ENCODE assay signal across 8 mouse cellular contexts in the genomic region with DNA sequence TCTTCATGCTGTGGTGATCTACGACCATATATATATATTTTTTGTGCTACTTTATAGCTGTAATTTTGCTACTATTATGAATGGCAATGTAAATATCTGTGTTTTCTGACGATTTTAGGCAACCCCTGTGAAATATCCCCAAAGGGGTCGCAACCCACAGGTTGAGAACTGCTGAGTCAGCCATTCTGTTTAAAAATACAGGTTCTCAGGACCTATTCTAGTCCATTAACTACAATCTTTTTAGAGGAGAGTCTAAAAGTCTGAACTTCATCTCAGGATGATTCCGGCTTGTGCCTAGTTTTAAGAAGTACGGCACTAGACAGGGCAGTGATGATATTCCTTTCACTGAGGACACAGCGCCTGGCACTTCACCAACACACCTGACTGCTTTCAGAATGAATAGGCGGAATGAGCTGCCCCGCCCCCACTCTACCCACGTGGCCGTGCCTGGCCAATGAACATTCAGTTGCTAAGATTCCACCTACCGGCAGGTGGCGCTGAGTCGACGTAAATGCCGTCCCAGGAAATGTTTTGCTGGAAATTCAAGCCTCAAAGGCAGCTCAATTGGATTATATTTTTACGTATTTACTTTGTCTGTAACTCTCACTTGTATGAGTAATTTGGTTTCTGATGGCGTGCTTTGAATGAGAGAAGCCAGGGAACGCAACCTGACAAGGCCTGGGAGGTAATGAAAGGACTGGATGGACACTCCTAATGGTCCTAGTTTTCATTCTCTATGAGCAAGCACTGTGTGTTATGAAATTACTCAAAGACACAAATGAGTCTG. TPM values are rescaled to one million over a fixed set of nuclear protein-coding genes. Genes with fewer than 3 reads are reported as not detected.
DNase-seq lines count a peak whose midpoint lies in the region; ATAC-seq and TF ChIP-seq lines count a peak whose summit lies in the region.

No protein-coding gene starts in this region.

- DNase-seq in Patski (ENCODE audit: low read depth, low spot score) = peak; percentile 58
- DNase-seq in cerebellum, postnatal 10 days = peak; percentile 97 to 99
- peak; percentile 78 to 87 for DNase-seq in frontal cortex, postnatal 10 days (ENCODE audit: low spot score in 2 of 2)
- peak; percentile 92 for DNase-seq in layer of hippocampus, postnatal 14 days (ENCODE audit: low spot score in 2 of 2)
- peak; percentile 94 for DNase-seq in lung, postnatal 10 days
- DNase-seq in ovary, postnatal 14 days (ENCODE audit: low spot score) = peak; percentile 94
- peak; percentile 84 to 96 for DNase-seq in thymus, postnatal 10 days (ENCODE audit: low spot score in 2 of 2)

- no peak overlapping the region for H3K4me3 ChIP-seq in hindbrain, embryonic 12.5 days

- H3K9me3 ChIP-seq in hindbrain, embryonic 12.5 days (replicated peaks) = no peaks in the 10 kb centered on the region

- CTCF ChIA-PET in Patski (lab: Charles Lee) = interaction anchor here (0.7 to 2.0 kb wide), 17 partner anchors 9 to 437 kb away, joined by 3 to 9 read pairs (median 4); partner anchors contain the start of gene Jak2

- TF ChIP-seq CTCF in Patski (IDR thresholded peaks at IDR 0.05) = peak; percentile 98

- no peak overlapping the region for H3K9ac ChIP-seq in hindbrain, embryonic 12.5 days

- ATAC-seq in Patski = peak; percentile 73
- peak; percentile 89 for ATAC-seq in hindbrain, embryonic 12.5 days (ENCODE audit: low FRiP score)

- in situ Hi-C loops in Patski (cut with MboI; ENCODE audit: low pct_unique_long_range_greater_than_20kb) = loop anchor here (5.0 kb wide), 3 partner anchors 86 to 289 kb away; no protein-coding TSS in a partner anchor

- H3K27ac ChIP-seq in hindbrain, embryonic 12.5 days = no peak overlapping the region

- H3K4me1 ChIP-seq in hindbrain, embryonic 12.5 days = no peaks in the 10 kb centered on the region

- H3K4me2 ChIP-seq in hindbrain, embryonic 12.5 days (replicated peaks) = peak overlapping the region; percentile 41

- H3K36me3 ChIP-seq in hindbrain, embryonic 12.5 days = no peaks in the 10 kb centered on the region

- 19% methylated on average over 18 of the region's 18 CpGs for WGBS in hindbrain, embryonic 12.5 days

- POLR2A ChIA-PET in Patski (lab: Charles Lee) = interaction anchor here (0.6 to 0.9 kb wide), 2 partner anchors 36 to 194 kb away, joined by 3 to 7 read pairs; no protein-coding TSS in a partner anchor

- no peaks in the 10 kb centered on the region for H3K27me3 ChIP-seq in Patski
- H3K27me3 ChIP-seq in hindbrain, embryonic 12.5 days = no peaks in the 10 kb centered on the region

RNA-seq across cellular contexts. Expression of gene Ak3, which starts 16.0 kb away (rescaled TPM):
- polyA plus RNA-seq in Patski (2021) = 112 TPM
- polyA plus RNA-seq in hindbrain, embryonic 12.5 days (2016; fragmentation: Nextera tagmentation; extraction: Ambion mirVana) = 69.3 and 75.5 TPM in 2 replicates
- total RNA-seq in layer of hippocampus, postnatal 14 days (2021) = 10 to 100 TPM; 57.5 to 57.6 TPM

RNA-seq across cellular contexts. Expression of gene Rcl1, which starts 37.4 kb away (rescaled TPM):
- 21.7 TPM for polyA plus RNA-seq in Patski (2021)
- 33.0 and 37.7 TPM in 2 replicates for polyA plus RNA-seq in hindbrain, embryonic 12.5 days (2016; fragmentation: Nextera tagmentation; extraction: Ambion mirVana)
- 10 to 100 TPM; 15.1 to 15.2 TPM for total RNA-seq in layer of hippocampus, postnatal 14 days (2021)
